Mouse (Mus musculus) thymus, adult 2 months (tissue): ENCODE measurements around the gene Repin1.

Source experiments
- CTCF ChIP-seq: fragments of 200-500 bp; IDR thresholded peaks from 2 replicates; pipeline ENCODE4 v1.5.1; 2012; ENCODE audit warnings: mild to moderate bottlenecking, control low read depth, low read length, moderate library complexity, borderline replicate concordance; ENCODE audit not compliant: control insufficient read depth, poor library complexity, insufficient read depth; ENCODE audit errors: extremely low read depth
- POLR2A ChIP-seq: fragments of 200-500 bp; IDR thresholded peaks from 2 replicates; pipeline ENCODE4 v1.6.1; 2012; ENCODE audit warnings: mild to moderate bottlenecking, low read length, control low read depth, moderate library complexity; ENCODE audit not compliant: control insufficient read depth, poor library complexity, insufficient read depth; ENCODE audit errors: extremely low read depth

- TF ChIP-seq POLR2A (no peak), CTCF (no peak)
Measured at GRCm38 (mm10) chr6:48645660-48646308, 52.1 kb downstream of the Repin1 start.
